Mouse (Mus musculus) ES-E14 (cell line): ENCODE results near the gene Nfkb2. TPM values are rescaled to one million over a fixed set of nuclear protein-coding genes. Genes with fewer than 3 reads are reported as not detected.

Experiments
- DNase-seq: peaks from one replicate; pipeline ENCODE4 v3.0.0-alpha.2; 2013; ENCODE audit warnings: low read depth, low spot score
- H3K27ac ChIP-seq: 2 replicates; pipeline ENCODE4 v1.5.1; 2012; ENCODE audit warnings: low read depth, mild to moderate bottlenecking, low read length, moderate library complexity, mixed read lengths; ENCODE audit not compliant: poor library complexity, insufficient read depth, severe bottlenecking
- H3K36me3 ChIP-seq: 2 replicates; pipeline ENCODE4 v1.6.1; 2012; ENCODE audit warnings: mild to moderate bottlenecking, low read length, moderate library complexity, mixed read lengths; ENCODE audit not compliant: control insufficient read depth, poor library complexity, insufficient read depth, severe bottlenecking
- H3K4me1 ChIP-seq, 2 experiments: fragments of 150-350 bp in 1 of 2; sonication (generic) in 1 of 2; 2 replicates each; pipeline ENCODE4 v1.6.1; 2012; ENCODE audit warnings: low read length in 2 of 2, mild to moderate bottlenecking in 1 of 2, mixed read lengths in 1 of 2; ENCODE audit not compliant: control insufficient read depth in 2 of 2, insufficient read depth in 2 of 2, poor library complexity in 1 of 2
- H3K4me3 ChIP-seq, 2 experiments: fragments of 150-350 bp in 1 of 2; sonication (generic) in 1 of 2; 2 replicates each; pipeline ENCODE4 v1.5.1; 2012; ENCODE audit warnings: low read length in 2 of 2, low read depth in 1 of 2, mild to moderate bottlenecking in 1 of 2, mixed read lengths in 1 of 2; ENCODE audit not compliant: insufficient read depth in 1 of 2, poor library complexity in 1 of 2, severe bottlenecking in 1 of 2
- H3K9ac ChIP-seq: 2 replicates; pipeline ENCODE4 v1.6.1; 2012; ENCODE audit warnings: low read depth, mild to moderate bottlenecking, low read length, mixed read lengths; ENCODE audit not compliant: poor library complexity, insufficient read depth, severe bottlenecking
- H3K9me3 ChIP-seq: fragments of 150-350 bp; sonication (generic); 2 replicates; pipeline ENCODE4 v1.6.1; 2012; ENCODE audit warnings: low read depth, mild to moderate bottlenecking, low read length; ENCODE audit not compliant: control insufficient read depth, insufficient read depth
- CHD2 ChIP-seq: IDR thresholded peaks from 2 replicates; pipeline ENCODE4 v1.6.1; 2014; ENCODE audit warnings: mild to moderate bottlenecking, low read depth, low read length, inconsistent platforms
- HCFC1 ChIP-seq: IDR thresholded peaks from 2 replicates; pipeline ENCODE4 v1.6.1; 2012; ENCODE audit warnings: low read length, inconsistent platforms, borderline replicate concordance; ENCODE audit not compliant: insufficient read depth
- MAFK ChIP-seq: IDR thresholded peaks from 2 replicates; pipeline ENCODE4 v1.6.1; 2014; ENCODE audit warnings: mild to moderate bottlenecking, low read depth, low read length, inconsistent platforms; ENCODE audit not compliant: insufficient read depth
- ZC3H11A ChIP-seq: IDR thresholded peaks from 2 replicates; pipeline ENCODE4 v1.6.1; 2012; ENCODE audit warnings: low read depth, mild to moderate bottlenecking, inconsistent platforms, low read length, borderline replicate concordance
- ZNF384 ChIP-seq: IDR thresholded peaks from 2 replicates; pipeline ENCODE4 v1.6.1; 2012; ENCODE audit warnings: low read depth, low read length, inconsistent platforms
- in situ Hi-C, 2 experiments: fragments of 600-800 bp; cut with MboI; formaldehyde crosslinking; loops; one replicate each; pipeline ENCODE4 v1.15.1; 2025; ENCODE audit warnings: low sequenced_read_pairs in 2 of 2, inconsistent platforms in 1 of 2; ENCODE audit not compliant: unreplicated experiment in 2 of 2
- total RNA-seq: library from RNA; depleted of rRNA; stranded (reverse); fragments of 300-350 nt; gene quantifications from 2 replicates; pipeline ENCODE4 v1.2.3, GENCODE M21; 2012

Nfkb2 gene
- total RNA-seq, 1 experiment: 13.0 TPM

DNA sequence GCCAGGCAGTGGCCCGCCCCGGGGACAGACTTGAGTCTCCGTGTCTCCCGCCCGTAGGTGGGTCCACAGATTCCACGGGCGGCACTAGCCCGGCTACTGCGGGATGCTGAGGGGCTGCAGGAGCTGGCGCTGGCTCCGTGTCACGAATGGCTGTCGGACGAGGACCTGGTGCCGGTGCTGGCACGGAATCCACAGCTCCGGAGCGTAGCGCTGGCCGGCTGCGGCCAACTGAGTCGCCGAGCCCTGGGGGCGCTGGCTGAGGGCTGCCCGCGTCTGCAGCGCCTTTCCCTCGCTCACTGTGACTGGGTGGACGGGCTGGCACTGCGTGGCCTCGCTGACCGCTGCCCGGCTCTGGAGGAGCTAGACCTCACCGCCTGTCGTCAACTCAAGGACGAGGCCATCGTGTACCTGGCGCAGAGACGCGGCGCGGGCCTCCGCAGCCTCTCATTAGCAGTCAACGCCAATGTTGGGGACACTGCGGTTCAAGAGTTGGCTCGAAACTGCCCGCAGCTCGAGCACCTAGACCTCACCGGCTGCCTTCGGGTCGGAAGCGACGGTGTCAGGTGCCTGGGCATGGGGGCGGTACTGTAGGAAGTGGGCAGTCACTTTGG lies 25.0 kb downstream of the Nfkb2 start:
- DNase-seq: no peak
- H3K4me1 ChIP-seq: peaks cover 3 to 8% of the 10 kb centered on the region in 2 experiments; a peak in 2 of 4 replicates
- no peak for TF ChIP-seq ZNF384
- TF ChIP-seq HCFC1: no peak
- TF ChIP-seq CHD2: no peak
- TF ChIP-seq MAFK: no peak
- TF ChIP-seq ZC3H11A: no peak

DNA sequence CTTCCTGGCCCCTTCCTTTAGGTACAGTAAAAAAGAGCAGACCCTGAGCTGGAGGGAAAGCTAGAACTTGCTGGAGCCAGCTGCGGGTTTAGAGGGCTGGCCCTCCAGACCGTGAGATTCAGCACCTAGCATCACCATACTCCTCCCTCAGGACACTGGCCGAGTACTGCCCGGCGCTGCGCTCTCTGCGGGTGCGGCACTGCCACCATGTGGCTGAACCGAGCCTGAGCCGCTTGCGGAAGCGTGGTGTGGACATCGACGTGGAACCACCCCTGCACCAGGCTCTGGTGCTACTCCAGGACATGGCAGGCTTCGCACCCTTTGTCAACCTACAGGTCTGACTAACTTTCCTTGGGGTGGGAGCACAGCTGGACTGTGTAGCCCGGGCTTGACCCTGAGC lies 25.8 kb downstream of the Nfkb2 start:
- in situ Hi-C loops: no loop called here

More for the DNA sequence above, 25.0 kb downstream of the Nfkb2 start:
- peaks cover 12% of the 10 kb centered on the region; the same call in 1 of the 2 replicates for H3K36me3 ChIP-seq
- no peak overlapping the region for H3K27ac ChIP-seq
- H3K9ac ChIP-seq: peak overlapping the region; percentile 86
- H3K9me3 ChIP-seq: no peaks in the 10 kb centered on the region
- in situ Hi-C loops: no loop called here
- H3K4me3 ChIP-seq: peak overlapping the region; percentile 87 to 99

DNA sequence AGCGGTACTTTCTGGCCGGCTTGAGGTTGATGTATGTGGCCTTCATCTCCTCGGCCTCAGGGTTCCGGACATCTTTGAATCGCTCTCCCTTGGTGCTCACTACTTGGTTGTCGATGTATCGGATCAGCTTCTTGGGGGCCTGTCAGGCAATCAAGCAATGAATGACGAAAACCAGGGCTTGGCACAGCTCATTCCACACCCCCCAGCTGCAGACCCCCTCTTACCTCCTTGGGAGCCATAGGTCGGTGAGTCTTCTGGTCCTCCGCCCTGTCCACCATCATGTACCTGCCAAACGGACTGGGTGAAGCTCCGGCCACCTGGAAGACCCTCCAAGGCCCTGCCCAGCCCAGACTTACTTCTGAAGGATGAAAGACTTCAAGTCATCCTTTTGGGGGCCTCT lies 26.6 kb downstream of the Nfkb2 start:
- Histone ChIP-seq H3K9ac (no peak overlapping the region), H3K27ac (no peak overlapping the region), H3K4me1 (peaks cover 3 to 8% of the 10 kb centered on the region in 2 experiments; a peak in 2 of 4 replicates), H3K9me3 (no peaks in the 10 kb centered on the region), H3K36me3 (peaks cover 12% of the 10 kb centered on the region; the same call in 1 of the 2 replicates), H3K4me3 (no peak overlapping the region)
- TF ChIP-seq CHD2 (no peak), MAFK (no peak), ZC3H11A (no peak), ZNF384 (no peak), HCFC1 (no peak)
- in situ Hi-C loops: no loop called here
- no peak for DNase-seq

More for the DNA sequence above, 25.8 kb downstream of the Nfkb2 start:
- peaks cover 3 to 8% of the 10 kb centered on the region in 2 experiments; a peak in 2 of 4 replicates for H3K4me1 ChIP-seq
- peaks cover 12% of the 10 kb centered on the region; the same call in 1 of the 2 replicates for H3K36me3 ChIP-seq
- H3K9ac ChIP-seq: no peak overlapping the region
- no peaks in the 10 kb centered on the region for H3K9me3 ChIP-seq
- H3K4me3 ChIP-seq: peak overlapping the region in 1 of 2 experiments; percentile 99; a peak in 2 of 4 replicates
- TF ChIP-seq ZC3H11A (0 out of 2 replicates have a peak, but pooled peaks have one; percentile 10), CHD2 (no peak), ZNF384 (no peak), HCFC1 (0 out of 2 replicates have a peak, but pooled peaks have one; percentile 33)
- no peak for DNase-seq
- H3K27ac ChIP-seq: no peak overlapping the region

DNA sequence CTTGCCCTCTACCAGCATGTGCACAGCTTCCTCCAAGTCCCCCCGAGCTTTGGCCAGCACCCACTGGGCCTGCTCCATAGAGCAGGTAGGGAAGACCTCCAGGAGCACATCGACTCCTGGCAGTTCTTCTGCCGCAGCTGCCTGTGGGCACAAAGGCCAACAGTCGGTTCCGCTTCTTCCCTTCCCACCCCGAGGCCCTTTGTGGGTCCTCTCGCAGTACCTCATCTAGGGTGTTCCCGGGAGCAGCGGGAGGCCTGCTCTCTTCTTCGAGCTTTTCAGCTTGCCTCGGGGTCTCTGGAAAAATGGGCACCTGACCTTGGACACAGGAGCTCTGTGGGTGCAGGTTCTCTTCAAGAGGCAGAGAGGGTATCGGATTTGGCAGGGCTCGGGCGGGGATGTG lies 27.2 kb downstream of the Nfkb2 start:
- H3K4me1 ChIP-seq: peaks cover 3 to 7% of the 10 kb centered on the region in 2 experiments; a peak in 2 of 4 replicates
- no peak overlapping the region for H3K4me3 ChIP-seq
- TF ChIP-seq MAFK (no peak), HCFC1 (no peak), CHD2 (no peak), ZC3H11A (no peak), ZNF384 (no peak)
- in situ Hi-C loops: no loop called here
- H3K9ac ChIP-seq: no peak overlapping the region
- DNase-seq: no peak
- no peaks in the 10 kb centered on the region for H3K9me3 ChIP-seq
- H3K27ac ChIP-seq: no peak overlapping the region
- peaks cover 12% of the 10 kb centered on the region; the same call in 1 of the 2 replicates for H3K36me3 ChIP-seq

DNA sequence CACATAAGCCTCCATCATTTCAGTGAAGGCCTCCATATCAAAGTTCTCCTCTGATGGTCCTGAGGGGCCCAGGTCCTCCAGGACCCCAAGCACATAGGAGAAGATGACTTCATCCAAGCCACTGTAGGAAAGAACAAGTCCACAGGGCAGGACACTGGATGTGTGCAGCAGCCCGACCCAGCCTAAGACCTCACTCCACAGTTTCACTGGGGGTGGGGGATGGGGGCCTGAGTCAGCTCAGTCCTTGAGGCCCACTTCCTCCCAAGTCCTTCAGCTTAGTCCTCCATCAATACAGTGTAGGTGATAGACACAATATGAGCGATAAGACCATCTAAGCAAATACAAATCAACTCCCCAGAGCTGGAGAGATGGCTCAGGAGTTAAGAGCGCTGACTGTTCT lies 27.8 kb downstream of the Nfkb2 start:
- no peak overlapping the region for H3K27ac ChIP-seq
- no peak for DNase-seq
- peaks cover 12% of the 10 kb centered on the region; the same call in 1 of the 2 replicates for H3K36me3 ChIP-seq
- H3K9ac ChIP-seq: no peak overlapping the region
- in situ Hi-C loops: no loop called here
- TF ChIP-seq ZC3H11A: no peak
- no peak for TF ChIP-seq CHD2
- no peak for TF ChIP-seq HCFC1
- no peak for TF ChIP-seq ZNF384
- TF ChIP-seq MAFK: no peak
- no peak overlapping the region for H3K4me3 ChIP-seq
- no peaks in the 10 kb centered on the region for H3K9me3 ChIP-seq
- H3K4me1 ChIP-seq: peaks cover 3 to 5% of the 10 kb centered on the region in 2 experiments; a peak in 2 of 4 replicates
